Mouse (Mus musculus) limb, embryonic 15.5 days (tissue): ENCODE results near the gene Rbp2. TPM values are rescaled to one million over a fixed set of nuclear protein-coding genes. Genes with fewer than 3 reads are reported as not detected.

Experiments
- ATAC-seq: fragments of 200-750 bp; cut with Nextera tagmentation; 2 replicates; pipeline ENCODE4 v1.8.0; 2017; ENCODE audit warnings: low read depth, moderate TSS enrichment; ENCODE audit not compliant: insufficient number of reproducible peaks, low FRiP score, low TSS enrichment
- H3K27ac ChIP-seq: fragments of 300-500 bp; sonication (generic); 2 replicates; pipeline ENCODE4 v1.5.1; 2015; ENCODE audit warnings: moderate library complexity, mild to moderate bottlenecking, inconsistent platforms
- H3K27me3 ChIP-seq: fragments of 300-500 bp; sonication (generic); 2 replicates; pipeline ENCODE4 v1.6.1; 2015; ENCODE audit warnings: inconsistent platforms
- H3K36me3 ChIP-seq: fragments of 300-500 bp; sonication (generic); 2 replicates; pipeline ENCODE4 v1.6.1; 2015; ENCODE audit warnings: inconsistent platforms
- H3K4me1 ChIP-seq: fragments of 300-500 bp; sonication (generic); 2 replicates; pipeline ENCODE4 v1.6.1; 2015; ENCODE audit warnings: inconsistent platforms
- H3K4me2 ChIP-seq: fragments of 300-500 bp; sonication (generic); 2 replicates; pipeline ENCODE4 v1.6.1; 2015; ENCODE audit warnings: mild to moderate bottlenecking, inconsistent platforms
- H3K4me3 ChIP-seq: fragments of 300-500 bp; sonication (generic); 2 replicates; pipeline ENCODE4 v1.5.1; 2015; ENCODE audit warnings: mild to moderate bottlenecking, inconsistent platforms
- H3K9ac ChIP-seq: fragments of 300-500 bp; sonication (generic); 2 replicates; pipeline ENCODE4 v1.6.1; 2015; ENCODE audit warnings: inconsistent platforms
- H3K9me3 ChIP-seq: fragments of 300-500 bp; sonication (generic); 2 replicates; pipeline ENCODE4 v1.6.1; 2016; ENCODE audit warnings: inconsistent platforms
- WGBS: fragments of 180-500 bp; shearing (Covaris S2); methylation state at CpG from one replicate; pipeline ENCODE4 v1.1.7; 2015; 5-methylcytosine and 5-hydroxymethylcytosine counted together
- polyA plus RNA-seq: library from polyadenylated mRNA; unstranded; fragments of >200 nt; fragmentation: Nextera tagmentation; extraction: Ambion mirVana; gene quantifications from 2 replicates; pipeline ENCODE4 v1.2.1, GENCODE M21; 2015

Gene Rbp2
- polyA plus RNA-seq, result 33.1 and 44.4 TPM in 2 replicates

- H3K4me1 ChIP-seq, result no peaks in the 10 kb centered on the region
- no peak for ATAC-seq
- H3K9ac ChIP-seq, result no peak within 1 kb of the TSS
- H3K4me2 ChIP-seq, result no peak within 1 kb of the TSS
- no peaks in the 10 kb centered on the region for H3K9me3 ChIP-seq
- no peaks in the 10 kb centered on the region for H3K36me3 ChIP-seq
- no peak within 1 kb of the TSS for H3K27ac ChIP-seq
- H3K4me3 ChIP-seq, result no peak within 1 kb of the TSS
- H3K27me3 ChIP-seq, result 0 out of 2 replicates have a peak, but pooled peaks cover 2% of the 10 kb centered on the region
- WGBS, result 87% methylated on average over 3 of the region's 3 CpGs
Observed at GRCm38 (mm10) chr9:98485815-98486214, at the start of gene Rbp2. Gene Rbp2 (plus strand): TSS chr9:98486115.

- ATAC-seq, result no peak
- 83% methylated on average over 4 of the region's 4 CpGs for whole genome bisulfite sequencing
- no peaks in the 10 kb centered on the region for H3K4me1 ChIP-seq
- no peak overlapping the region for H3K9ac ChIP-seq
- no peaks in the 10 kb centered on the region for H3K9me3 ChIP-seq
- no peaks in the 10 kb centered on the region for H3K27me3 ChIP-seq
- no peak overlapping the region for H3K27ac ChIP-seq
- H3K4me3 ChIP-seq, result no peak overlapping the region
- no peak overlapping the region for H3K4me2 ChIP-seq
- 0 out of 2 replicates have a peak, but pooled peaks cover 3% of the 10 kb centered on the region for H3K36me3 ChIP-seq
Observed at GRCm38 (mm10) chr9:98437819-98438218, 48.1 kb upstream of the Rbp2 start.

- no peak overlapping the region for H3K9ac ChIP-seq
- no peaks in the 10 kb centered on the region for H3K4me1 ChIP-seq
- WGBS, result 80% methylated on average over 3 of the region's 3 CpGs
- no peak for ATAC-seq
- 0 out of 2 replicates have a peak, but pooled peaks cover 3% of the 10 kb centered on the region for H3K36me3 ChIP-seq
- H3K4me3 ChIP-seq, result no peak overlapping the region
- no peak overlapping the region for H3K4me2 ChIP-seq
- H3K27ac ChIP-seq, result no peak overlapping the region
- H3K9me3 ChIP-seq, result no peaks in the 10 kb centered on the region
- H3K27me3 ChIP-seq, result no peaks in the 10 kb centered on the region
Observed at GRCm38 (mm10) chr9:98439091-98439490, 46.8 kb upstream of the Rbp2 start.

- Histone ChIP-seq H3K27me3 (no peaks in the 10 kb centered on the region), H3K27ac (no peak overlapping the region), H3K4me1 (peaks cover 4% of the 10 kb centered on the region), H3K4me3 (no peak overlapping the region), H3K9ac (no peak overlapping the region), H3K9me3 (no peaks in the 10 kb centered on the region), H3K4me2 (no peak overlapping the region), H3K36me3 (peaks cover 18% of the 10 kb centered on the region; the same call in 1 of the 2 replicates)
- no peak for ATAC-seq
- WGBS, result 54% methylated on average over 5 of the region's 5 CpGs
Observed at GRCm38 (mm10) chr9:98442638-98443037, 43.3 kb upstream of the Rbp2 start.

- Histone ChIP-seq H3K36me3 (peaks cover 18% of the 10 kb centered on the region; the same call in 1 of the 2 replicates), H3K4me2 (no peak overlapping the region), H3K4me3 (no peak overlapping the region), H3K27me3 (no peaks in the 10 kb centered on the region), H3K9ac (no peak overlapping the region), H3K9me3 (no peaks in the 10 kb centered on the region), H3K4me1 (peaks cover 6% of the 10 kb centered on the region), H3K27ac (no peak overlapping the region)
- 83% methylated on average over 9 of the region's 9 CpGs for WGBS
- no peak for ATAC-seq
Observed at GRCm38 (mm10) chr9:98445359-98446149, 40.4 kb upstream of the Rbp2 start.

GRCm38 (mm10) chr9:98450976-98451375, 34.9 kb upstream of the Rbp2 start:
- WGBS, result 58% methylated on average over 1 of the region's 1 CpGs

GRCm38 (mm10) chr9:98466709-98467108, 19.2 kb upstream of the Rbp2 start:
- no peaks in the 10 kb centered on the region for H3K9me3 ChIP-seq
- H3K4me1 ChIP-seq, result no peaks in the 10 kb centered on the region
- no peak overlapping the region for H3K9ac ChIP-seq
- 62% methylated on average over 2 of the region's 2 CpGs for WGBS
- no peak overlapping the region for H3K4me2 ChIP-seq
- no peaks in the 10 kb centered on the region for H3K27me3 ChIP-seq
- no peak overlapping the region for H3K27ac ChIP-seq
- no peak for ATAC-seq
- H3K36me3 ChIP-seq, result no peaks in the 10 kb centered on the region
- H3K4me3 ChIP-seq, result no peak overlapping the region

More at GRCm38 (mm10) chr9:98450976-98451375, 34.9 kb upstream of the Rbp2 start:
- Histone ChIP-seq H3K4me3 (no peak overlapping the region), H3K4me2 (no peak overlapping the region), H3K36me3 (peaks cover 10% of the 10 kb centered on the region; the same call in 1 of the 2 replicates), H3K4me1 (0 out of 2 replicates have a peak, but pooled peaks cover 2% of the 10 kb centered on the region), H3K27ac (no peak overlapping the region), H3K9me3 (no peaks in the 10 kb centered on the region), H3K9ac (no peak overlapping the region), H3K27me3 (no peaks in the 10 kb centered on the region)
- ATAC-seq, result no peak

GRCm38 (mm10) chr9:98480172-98480749, 5.7 kb upstream of the Rbp2 start:
- ATAC-seq, result no peak

GRCm38 (mm10) chr9:98482256-98482655, 3.7 kb upstream of the Rbp2 start:
- Histone ChIP-seq H3K36me3 (no peaks in the 10 kb centered on the region), H3K4me1 (no peaks in the 10 kb centered on the region), H3K9ac (no peak overlapping the region), H3K4me2 (no peak overlapping the region), H3K27me3 (0 out of 2 replicates have a peak, but pooled peaks cover 2% of the 10 kb centered on the region), H3K27ac (no peak overlapping the region), H3K9me3 (no peaks in the 10 kb centered on the region), H3K4me3 (no peak overlapping the region)
- no peak for ATAC-seq
- 54% methylated on average over 4 of the region's 4 CpGs for whole genome bisulfite sequencing

More at GRCm38 (mm10) chr9:98480172-98480749, 5.7 kb upstream of the Rbp2 start:
- 66% methylated on average over 2 of the region's 2 CpGs for WGBS
- Histone ChIP-seq H3K4me1 (no peaks in the 10 kb centered on the region), H3K27me3 (no peaks in the 10 kb centered on the region), H3K4me2 (no peak overlapping the region), H3K27ac (no peak overlapping the region), H3K9ac (no peak overlapping the region), H3K36me3 (no peaks in the 10 kb centered on the region), H3K9me3 (no peaks in the 10 kb centered on the region), H3K4me3 (no peak overlapping the region)

GRCm38 (mm10) chr9:98485020-98485419, 895 bp upstream of the Rbp2 start:
- no peak overlapping the region for H3K27ac ChIP-seq
- H3K27me3 ChIP-seq, result 0 out of 2 replicates have a peak, but pooled peaks cover 2% of the 10 kb centered on the region
- no peaks in the 10 kb centered on the region for H3K36me3 ChIP-seq
- no peaks in the 10 kb centered on the region for H3K9me3 ChIP-seq
- no peak for ATAC-seq
- no peak overlapping the region for H3K4me2 ChIP-seq
- H3K4me1 ChIP-seq, result no peaks in the 10 kb centered on the region
- WGBS, result 79% methylated on average over 7 of the region's 7 CpGs
- no peak overlapping the region for H3K9ac ChIP-seq
- H3K4me3 ChIP-seq, result no peak overlapping the region

GRCm38 (mm10) chr9:98487273-98487672, 1.4 kb downstream of the Rbp2 start:
- Histone ChIP-seq H3K4me1 (no peaks in the 10 kb centered on the region), H3K36me3 (no peaks in the 10 kb centered on the region), H3K9me3 (no peaks in the 10 kb centered on the region), H3K27me3 (0 out of 2 replicates have a peak, but pooled peaks cover 2% of the 10 kb centered on the region), H3K27ac (no peak overlapping the region), H3K9ac (no peak overlapping the region), H3K4me2 (no peak overlapping the region), H3K4me3 (no peak overlapping the region)
- 47% methylated on average over 6 of the region's 6 CpGs for WGBS
- no peak for ATAC-seq

- Histone ChIP-seq H3K27me3 (0 out of 2 replicates have a peak, but pooled peaks cover 2% of the 10 kb centered on the region), H3K4me2 (no peak overlapping the region), H3K9me3 (no peaks in the 10 kb centered on the region), H3K4me1 (no peaks in the 10 kb centered on the region), H3K27ac (no peak overlapping the region), H3K9ac (no peak overlapping the region), H3K4me3 (no peak overlapping the region), H3K36me3 (no peaks in the 10 kb centered on the region)
- ATAC-seq, result no peak
- 81% methylated on average over 4 of the region's 4 CpGs for WGBS
Observed at GRCm38 (mm10) chr9:98489532-98489931, 3.6 kb downstream of the Rbp2 start.
